Mouse (Mus musculus): ENCODE measurements around the gene Pdgfa. TPM values are rescaled to one million over a fixed set of nuclear protein-coding genes. Genes with fewer than 3 reads are reported as not detected.

Pdgfa gene
- total and polyA plus RNA-seq, 2 experiments, result 1.8 to 3.2 TPM

GRCm38 (mm10) chr5:138996322-138997073, 672 bp downstream of the Pdgfa start:
- no peaks in the 10 kb centered on the region for H3K27me3 ChIP-seq (ENCODE audit: control insufficient read depth, insufficient read depth, low read length)

GRCm38 (mm10) chr5:138995721-138996311, 1.4 kb downstream of the Pdgfa start:
- no peaks in the 10 kb centered on the region for H3K27me3 ChIP-seq (ENCODE audit: control insufficient read depth, insufficient read depth, low read length)

More at GRCm38 (mm10) chr5:138996322-138997073, 672 bp downstream of the Pdgfa start:
- Histone ChIP-seq H3K27ac (replicated peaks; ENCODE audit: insufficient read depth, low read depth, low read length) (0 out of 2 replicates have a peak overlapping the region, but pooled peaks have one; percentile 10), H3K79me2 (ENCODE audit: control insufficient read depth, insufficient read depth, low read length) (no peaks in the 10 kb centered on the region), H3K36me3 (ENCODE audit: control insufficient read depth, insufficient read depth, low read length) (no peaks in the 10 kb centered on the region), H3K9ac (ENCODE audit: low read depth, low read length) (peak overlapping the region; percentile 94; the same call in 1 of the 2 replicates), H3K4me1 (ENCODE audit: control insufficient read depth, insufficient read depth, low read length) (peaks cover 16% of the 10 kb centered on the region), H3K4me3 (ENCODE audit: insufficient read depth, low read depth, low read length) (peak overlapping the region; percentile 83; the same call in 1 of the 2 replicates)
- TF ChIP-seq POLR2A (IDR thresholded peaks at IDR 0.05; ENCODE audit: extremely low read depth, insufficient read depth, low read length) (no peak), CTCF (IDR thresholded peaks at IDR 0.05; ENCODE audit: low read depth, low read length) (peak; percentile 56)
- peak; percentile 25 for DNase-seq (ENCODE audit: extremely low read depth, low read depth, low spot score)
- WGBS, result 32% methylated on average over 24 of the region's 24 CpGs

GRCm38 (mm10) chr5:138994786-138995720, 2.1 kb downstream of the Pdgfa start:
- Histone ChIP-seq H3K4me3 (ENCODE audit: insufficient read depth, low read depth, low read length) (peak overlapping the region; percentile 83), H3K36me3 (ENCODE audit: control insufficient read depth, insufficient read depth, low read length) (no peaks in the 10 kb centered on the region), H3K4me1 (ENCODE audit: control insufficient read depth, insufficient read depth, low read length) (peaks cover 21% of the 10 kb centered on the region), H3K27ac (replicated peaks; ENCODE audit: insufficient read depth, low read depth, low read length) (peak overlapping the region; percentile 87), H3K27me3 (ENCODE audit: control insufficient read depth, insufficient read depth, low read length) (no peaks in the 10 kb centered on the region), H3K79me2 (ENCODE audit: control insufficient read depth, insufficient read depth, low read length) (no peaks in the 10 kb centered on the region; the same call in 1 of the 2 replicates), H3K9ac (ENCODE audit: low read depth, low read length) (peak overlapping the region; percentile 94)
- WGBS, result 9% methylated on average over 120 of the region's 127 CpGs
- peak; percentile 75 for DNase-seq (ENCODE audit: extremely low read depth, low read depth, low spot score)
- TF ChIP-seq POLR2A (IDR thresholded peaks at IDR 0.05; ENCODE audit: extremely low read depth, insufficient read depth, low read length), result peak; percentile 81
- TF ChIP-seq CTCF (IDR thresholded peaks at IDR 0.05; ENCODE audit: low read depth, low read length), result no peak

More at GRCm38 (mm10) chr5:138995721-138996311, 1.4 kb downstream of the Pdgfa start:
- WGBS, result under 1% methylated on average over 48 of the region's 52 CpGs
- H3K36me3 ChIP-seq (ENCODE audit: control insufficient read depth, insufficient read depth, low read length), result no peaks in the 10 kb centered on the region
- peak; percentile 43 for TF ChIP-seq CTCF (IDR thresholded peaks at IDR 0.05; ENCODE audit: low read depth, low read length)
- peak; percentile 29; the same call in 1 of the 2 replicates for TF ChIP-seq POLR2A (IDR thresholded peaks at IDR 0.05; ENCODE audit: extremely low read depth, insufficient read depth, low read length)
- H3K4me3 ChIP-seq (ENCODE audit: insufficient read depth, low read depth, low read length), result peak overlapping the region; percentile 83
- DNase-seq (ENCODE audit: extremely low read depth, low read depth, low spot score), result peak; percentile 60
- H3K4me1 ChIP-seq (ENCODE audit: control insufficient read depth, insufficient read depth, low read length), result peaks cover 18% of the 10 kb centered on the region
- peak overlapping the region; percentile 94 for H3K9ac ChIP-seq (ENCODE audit: low read depth, low read length)
- peak overlapping the region; percentile 28 for H3K27ac ChIP-seq (replicated peaks; ENCODE audit: insufficient read depth, low read depth, low read length)
- no peaks in the 10 kb centered on the region for H3K79me2 ChIP-seq (ENCODE audit: control insufficient read depth, insufficient read depth, low read length)

- TF ChIP-seq POLR2A (IDR thresholded peaks at IDR 0.05; ENCODE audit: extremely low read depth, insufficient read depth, low read length) (no peak), CTCF (IDR thresholded peaks at IDR 0.05; ENCODE audit: low read depth, low read length) (no peak)
- Histone ChIP-seq H3K27ac (replicated peaks; ENCODE audit: insufficient read depth, low read depth, low read length) (peak overlapping the region; percentile 67), H3K36me3 (ENCODE audit: control insufficient read depth, insufficient read depth, low read length) (no peaks in the 10 kb centered on the region), H3K4me1 (ENCODE audit: control insufficient read depth, insufficient read depth, low read length) (peaks cover 21% of the 10 kb centered on the region), H3K4me3 (ENCODE audit: insufficient read depth, low read depth, low read length) (peak overlapping the region; percentile 83), H3K9ac (ENCODE audit: low read depth, low read length) (peak overlapping the region; percentile 82), H3K27me3 (ENCODE audit: control insufficient read depth, insufficient read depth, low read length) (no peaks in the 10 kb centered on the region), H3K79me2 (ENCODE audit: control insufficient read depth, insufficient read depth, low read length) (no peaks in the 10 kb centered on the region; the same call in 1 of the 2 replicates)
- under 1% methylated on average over 47 of the region's 48 CpGs for WGBS
- peak; percentile 15 for DNase-seq (ENCODE audit: extremely low read depth, low read depth, low spot score)
Observed at GRCm38 (mm10) chr5:138994108-138994785, 2.9 kb downstream of the Pdgfa start.

Measured in liver, adult 2 months (tissue).